Mouse (Mus musculus) CD4-positive, CD25-positive, alpha-beta regulatory T cell (primary cell): ENCODE measurements around the gene Matn4. TPM values are rescaled to one million over a fixed set of nuclear protein-coding genes. Genes with fewer than 3 reads are reported as not detected.

ENCODE experiments used
- polyA plus RNA-seq: library from polyadenylated mRNA; unstranded; fragments of 100-300 nt; shearing (Covaris generic); gene quantifications from one replicate; pipeline ENCODE4 v1.2.1, GENCODE M21; 2017

Matn4 gene
- polyA plus RNA-seq, result not detected

DNA sequence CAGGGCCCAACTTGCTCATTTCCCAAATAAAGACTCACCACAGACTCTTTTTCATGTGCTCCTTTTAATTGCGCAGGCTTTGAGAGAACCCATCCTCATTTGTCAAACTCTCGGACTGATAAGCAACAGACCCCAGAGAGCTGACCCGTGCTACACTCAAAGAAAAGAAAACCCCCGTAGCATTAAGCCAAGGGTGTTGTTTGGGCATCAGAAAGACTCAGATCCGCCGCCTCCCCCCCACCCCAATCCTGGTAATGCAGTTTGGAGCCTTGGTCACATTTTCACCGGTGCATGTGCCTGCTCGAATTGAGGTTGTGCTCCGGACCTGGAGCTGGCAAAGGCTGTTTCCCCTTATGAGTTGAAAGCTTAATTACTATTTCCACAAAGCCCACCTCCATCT lies at the start of gene Matn4:
Matn4 (minus strand) TSS at position 101 of the 400 bp plus-strand sequence.

DNA sequence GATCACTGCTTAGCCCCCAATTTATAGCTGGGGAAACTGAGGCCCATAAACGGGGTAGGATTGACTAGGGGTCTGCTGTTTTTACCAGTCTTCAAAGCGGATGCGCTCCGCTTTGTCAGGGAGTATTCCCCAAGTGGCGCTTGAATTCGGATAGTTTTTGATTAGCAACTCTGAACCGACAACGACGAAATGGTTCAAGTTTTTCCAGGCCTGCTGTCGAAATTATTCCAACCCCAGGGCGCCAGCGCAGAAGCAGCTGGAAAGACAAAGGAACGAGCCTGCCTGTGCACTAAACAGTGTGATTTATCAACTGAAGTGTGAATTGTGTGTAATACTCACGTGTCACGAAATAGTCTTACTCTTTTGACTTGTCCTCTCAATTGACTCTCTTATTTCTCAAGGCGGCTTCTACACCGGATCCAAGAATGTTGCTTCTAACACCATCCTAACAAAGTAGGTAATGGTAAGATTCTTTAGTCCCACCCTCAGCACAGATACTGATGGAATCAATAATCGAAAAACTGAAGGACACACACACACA lies 38.6 kb upstream of the Matn4 start, which contains the start of gene Sdc4:
Sdc4 (minus strand) TSS at position 428 of the 541 bp plus-strand sequence.

DNA sequence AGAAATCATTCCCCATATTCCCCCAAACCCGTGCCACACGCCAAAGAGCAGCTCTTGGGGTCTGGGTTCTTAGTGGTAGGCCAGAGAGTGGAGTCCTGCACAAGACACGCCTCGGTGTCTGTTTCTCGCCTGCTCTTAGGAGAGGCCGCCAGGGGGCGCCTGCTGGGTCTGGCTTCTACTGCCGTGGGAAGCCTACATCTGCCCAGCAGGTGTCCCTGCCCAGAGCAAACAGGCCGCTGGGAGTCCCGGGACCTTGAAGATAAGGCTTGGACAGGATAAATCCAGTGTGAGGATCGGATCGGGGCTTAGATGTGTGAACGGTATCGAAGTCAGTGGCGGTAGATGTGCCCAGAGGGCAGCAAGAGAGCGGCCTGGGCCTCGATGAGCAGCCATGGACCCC lies 2.1 kb downstream of the Matn4 start, which contains the start of gene Rbpjl:
Rbpjl (plus strand) TSS at position 236 of the 400 bp plus-strand sequence.

DNA sequence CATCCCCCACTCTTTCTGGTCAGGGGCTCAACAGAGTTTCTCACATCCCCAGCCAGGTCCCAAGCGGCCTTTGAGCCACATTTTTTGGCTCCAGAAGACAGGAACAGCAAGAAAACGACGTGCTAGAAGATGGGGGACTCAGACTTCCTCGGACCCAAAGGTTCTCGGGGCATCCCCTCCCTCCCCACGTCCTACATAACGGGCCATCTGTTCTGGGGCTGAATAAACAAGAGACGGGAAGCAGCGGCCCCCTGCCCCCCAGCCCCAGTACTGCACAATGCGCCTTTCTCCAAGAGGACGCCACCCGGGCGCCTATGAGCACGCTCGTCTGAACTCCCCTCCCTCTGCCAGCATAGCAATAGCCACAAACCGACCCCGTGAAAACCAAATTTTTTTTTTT lies 15.9 kb downstream of the Matn4 start, which contains the start of gene Slpi:
Slpi (minus strand) TSS at position 76 of the 400 bp plus-strand sequence.

Other genes with a start within 250 kb of the Matn4 start
- 0.06 TPM for gene Kcns1, start 234.0 kb downstream of the Matn4 start, polyA plus RNA-seq
- gene Wfdc5, start 222.4 kb downstream of the Matn4 start, polyA plus RNA-seq, result not detected
- gene Wfdc12, start 214.6 kb downstream of the Matn4 start, polyA plus RNA-seq, result not detected
- gene Wfdc15a, start 205.0 kb downstream of the Matn4 start, polyA plus RNA-seq, result not detected
- not detected for gene Wfdc15b, start 183.5 kb downstream of the Matn4 start, polyA plus RNA-seq
- gene Svs2, start 166.7 kb downstream of the Matn4 start, polyA plus RNA-seq, result not detected
- gene Svs3b, start 148.5 kb downstream of the Matn4 start, polyA plus RNA-seq, result not detected
- not detected for gene Svs4, start 126.7 kb downstream of the Matn4 start, polyA plus RNA-seq
- gene Svs3a, start 115.9 kb downstream of the Matn4 start, polyA plus RNA-seq, result not detected
- gene Svs6, start 88.4 kb downstream of the Matn4 start, polyA plus RNA-seq, result not detected
- gene Svs5, start 72.4 kb downstream of the Matn4 start, polyA plus RNA-seq, result not detected
- 4.8 TPM for gene Slpi, start 16.1 kb downstream of the Matn4 start, polyA plus RNA-seq
- not detected for gene Rbpjl, start 2.0 kb downstream of the Matn4 start, polyA plus RNA-seq
- gene Sdc4, start 38.7 kb upstream of the Matn4 start, polyA plus RNA-seq, result 17.7 TPM
- gene Sys1, start 51.8 kb upstream of the Matn4 start, polyA plus RNA-seq, result 97.5 TPM
- gene Gm20458, start 55.8 kb upstream of the Matn4 start, polyA plus RNA-seq, result 14.2 TPM
- gene Trp53tg5, start 68.6 kb upstream of the Matn4 start, polyA plus RNA-seq, result 0.25 TPM
- 2.7 TPM for gene Dbndd2, start 80.9 kb upstream of the Matn4 start, polyA plus RNA-seq
- 34.1 TPM for gene Pigt, start 92.4 kb upstream of the Matn4 start, polyA plus RNA-seq
- 6.7 TPM for gene Wfdc2, start 157.3 kb upstream of the Matn4 start, polyA plus RNA-seq
- gene Spint3, start 168.3 kb upstream of the Matn4 start, polyA plus RNA-seq, result not detected
- gene Wfdc6a, start 180.3 kb upstream of the Matn4 start, polyA plus RNA-seq, result not detected
- not detected for gene Eppin, start 188.4 kb upstream of the Matn4 start, polyA plus RNA-seq
- not detected for gene Wfdc6b, start 208.4 kb upstream of the Matn4 start, polyA plus RNA-seq
- not detected for gene Wfdc8, start 208.5 kb upstream of the Matn4 start, polyA plus RNA-seq
- not detected for gene Wfdc16, start 233.6 kb upstream of the Matn4 start, polyA plus RNA-seq